Mouse (Mus musculus) liver (tissue): ENCODE data around the gene Tiam1.

Source experiments
- DNase-seq: peaks from one replicate; pipeline ENCODE4 v3.0.0-alpha.2; 2020; ENCODE audit warnings: mixed read lengths

The Tiam1 gene

GRCm38 (mm10) chr16:89948040-89948439, 195.5 kb downstream of the Tiam1 start:
- DNase-seq, result no peak

- DNase-seq, result no peak
Measured at GRCm38 (mm10) chr16:89946816-89947215, 196.8 kb downstream of the Tiam1 start.

GRCm38 (mm10) chr16:89944604-89945283, 198.8 kb downstream of the Tiam1 start:
- DNase-seq, result no peak

GRCm38 (mm10) chr16:89944050-89944449, 199.5 kb downstream of the Tiam1 start:
- DNase-seq, result no peak

- DNase-seq, result no peak
Measured at GRCm38 (mm10) chr16:89943267-89943971, 200.2 kb downstream of the Tiam1 start.

GRCm38 (mm10) chr16:89940696-89941095, 202.9 kb downstream of the Tiam1 start:
- DNase-seq, result no peak

GRCm38 (mm10) chr16:89938277-89938676, 205.3 kb downstream of the Tiam1 start:
- DNase-seq, result no peak

- DNase-seq, result no peak
Measured at GRCm38 (mm10) chr16:89936571-89936970, 207.0 kb downstream of the Tiam1 start.

- DNase-seq, result no peak
Measured at GRCm38 (mm10) chr16:89935398-89935797, 208.2 kb downstream of the Tiam1 start.

- DNase-seq, result no peak
Measured at GRCm38 (mm10) chr16:89934616-89935015, 209.0 kb downstream of the Tiam1 start.

- no peak for DNase-seq
Measured at GRCm38 (mm10) chr16:89933976-89934375, 209.6 kb downstream of the Tiam1 start.

- no peak for DNase-seq
Measured at GRCm38 (mm10) chr16:89928611-89929010, 215.0 kb downstream of the Tiam1 start.

GRCm38 (mm10) chr16:89924249-89924890, 219.2 kb downstream of the Tiam1 start:
- DNase-seq, result no peak

- no peak for DNase-seq
Measured at GRCm38 (mm10) chr16:89923311-89923710, 220.3 kb downstream of the Tiam1 start.

- no peak for DNase-seq
Measured at GRCm38 (mm10) chr16:89922458-89922857, 221.1 kb downstream of the Tiam1 start.

- no peak for DNase-seq
Measured at GRCm38 (mm10) chr16:89921370-89921769, 222.2 kb downstream of the Tiam1 start.

GRCm38 (mm10) chr16:89920417-89920816, 223.2 kb downstream of the Tiam1 start:
- DNase-seq, result no peak

GRCm38 (mm10) chr16:89917404-89917803, 226.2 kb downstream of the Tiam1 start:
- no peak for DNase-seq

- DNase-seq, result no peak
Measured at GRCm38 (mm10) chr16:89914946-89915345, 228.6 kb downstream of the Tiam1 start.

GRCm38 (mm10) chr16:89912686-89913375, 230.7 kb downstream of the Tiam1 start:
- no peak for DNase-seq

GRCm38 (mm10) chr16:89909393-89910068, 234.0 kb downstream of the Tiam1 start:
- DNase-seq, result no peak

- no peak for DNase-seq
Measured at GRCm38 (mm10) chr16:89907651-89908050, 235.9 kb downstream of the Tiam1 start.

GRCm38 (mm10) chr16:89906909-89907308, 236.7 kb downstream of the Tiam1 start:
- no peak for DNase-seq
